Mouse (Mus musculus) effector memory CD4-positive, alpha-beta T cell, adult 7 months (primary cell): ENCODE data around the gene Tsku. TPM values are rescaled to one million over a fixed set of nuclear protein-coding genes. Genes with fewer than 3 reads are reported as not detected.

Experiments
- polyA plus RNA-seq: library from polyadenylated mRNA; unstranded; fragments of 100-300 nt; shearing (Covaris generic); gene quantifications from one replicate; pipeline ENCODE4 v1.2.1, GENCODE M21; 2017

The Tsku gene
- not detected for polyA plus RNA-seq

DNA sequence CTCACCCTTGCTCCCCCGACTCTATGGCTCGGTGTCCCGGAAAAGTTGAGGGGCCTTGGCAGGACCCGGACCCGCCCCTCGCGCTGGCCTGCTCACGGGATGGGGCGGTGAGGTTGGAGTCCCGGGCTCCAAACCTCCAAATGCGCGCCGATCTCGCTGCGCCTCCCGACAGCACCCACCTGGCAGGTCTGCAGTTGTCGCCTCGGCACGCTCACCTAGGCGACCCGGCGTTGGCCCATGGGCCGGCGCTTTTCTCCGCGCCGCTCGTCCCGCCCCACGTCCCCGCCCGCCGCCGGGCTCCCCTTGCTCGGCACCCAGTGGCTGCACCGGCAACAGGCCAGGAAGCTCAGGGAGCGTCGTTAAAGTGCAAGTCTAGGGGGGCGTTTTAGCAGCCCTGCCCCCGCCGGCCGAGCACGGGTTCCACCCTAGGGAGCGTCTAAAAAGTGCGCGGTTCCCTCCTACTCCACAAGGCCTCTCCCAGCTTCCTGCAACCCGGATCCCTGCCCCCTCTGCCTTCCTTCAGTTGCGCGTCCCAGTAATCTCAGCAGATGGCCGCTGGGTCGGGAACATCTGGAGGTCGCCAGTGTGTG is at the start of gene Tsku:
Tsku (minus strand) TSS at position 266 of the 590 bp plus-strand sequence.

DNA sequence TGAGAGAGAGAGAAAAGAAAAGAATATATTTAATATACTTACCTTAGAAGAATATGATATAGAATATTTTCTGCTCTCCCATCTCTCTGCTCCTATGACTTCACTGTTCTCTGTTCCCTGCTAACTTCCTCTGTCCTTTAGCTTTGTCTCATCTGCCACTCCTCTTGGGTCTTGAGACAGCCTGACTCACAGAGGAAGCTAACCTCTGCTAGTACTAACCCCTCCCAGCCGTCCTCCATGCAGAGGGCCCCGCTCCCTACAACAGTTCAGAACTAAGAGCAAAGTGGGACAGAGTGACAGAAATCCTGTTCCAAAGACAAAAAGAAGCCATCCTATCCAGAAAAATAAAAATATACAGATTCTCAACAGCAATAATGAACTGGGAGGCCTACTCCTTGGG is 40.0 kb downstream of the Tsku start, which contains the start of gene Acer3:
Acer3 (minus strand) TSS at position 126 of the 400 bp plus-strand sequence.

Other genes starting within 250 kb of the Tsku start
- 2.0 TPM for gene Myo7a, start 241.8 kb downstream of the Tsku start, polyA plus RNA-seq
- not detected for gene Omp, start 215.8 kb downstream of the Tsku start, polyA plus RNA-seq
- gene Capn5, start 183.1 kb downstream of the Tsku start, polyA plus RNA-seq: 0.49 TPM
- gene B3gnt6, start 161.8 kb downstream of the Tsku start, polyA plus RNA-seq: not detected
- gene Acer3, start 40.1 kb downstream of the Tsku start, polyA plus RNA-seq: 9.2 TPM
- 0.11 TPM for gene Gucy2d, start 79.1 kb upstream of the Tsku start, polyA plus RNA-seq
- gene Lrrc32, start 128.0 kb upstream of the Tsku start, polyA plus RNA-seq: 0.52 TPM